Mouse (Mus musculus): ENCODE results near the gene Cyb5r1.

Cyb5r1 gene

DNA sequence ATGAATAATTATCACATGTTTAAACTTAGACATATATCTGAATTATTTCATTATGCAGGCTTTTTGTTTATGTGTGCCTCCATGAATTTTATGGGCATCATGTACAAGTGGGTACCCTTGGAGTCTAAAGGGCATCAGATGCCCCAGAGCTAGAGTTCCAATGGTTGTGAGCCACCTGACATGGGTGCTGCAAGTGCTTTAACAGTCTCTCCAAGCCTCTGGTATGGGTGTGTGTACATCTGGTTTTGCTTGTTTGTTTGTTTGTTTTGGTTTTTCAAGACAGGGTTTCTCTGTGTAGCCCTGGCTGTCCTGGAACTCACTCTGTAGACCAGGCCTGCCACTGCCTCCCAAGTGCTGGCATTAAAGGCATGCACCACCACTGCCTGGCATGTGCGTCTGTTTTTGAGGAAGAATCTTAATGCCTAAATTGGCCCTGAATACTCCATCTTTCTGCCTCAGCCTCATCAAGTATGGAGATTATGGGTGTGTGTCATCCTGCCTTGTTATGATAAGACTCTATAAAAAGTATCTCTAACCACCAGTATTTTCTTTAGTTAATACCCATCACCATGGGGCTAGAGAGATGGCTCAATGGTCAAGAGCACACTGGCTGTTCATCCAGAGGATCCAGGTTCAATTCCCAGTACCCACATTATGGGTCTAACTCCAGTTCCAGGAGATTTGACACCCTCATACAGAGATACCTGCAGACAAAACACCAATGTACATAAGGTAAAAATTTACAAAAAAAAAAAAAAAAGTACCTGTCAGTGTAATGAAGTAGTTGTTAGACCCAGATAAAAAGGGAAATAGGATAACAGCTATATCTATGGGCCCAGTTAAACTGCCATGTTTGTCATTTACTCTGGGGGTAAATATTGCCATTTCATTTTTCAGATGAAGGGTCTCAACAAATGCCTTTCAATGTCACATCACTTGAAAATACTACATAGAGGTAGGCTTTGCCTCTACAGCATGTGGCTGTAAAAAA, 55.2 kb downstream of the Cyb5r1 start:
- no peak for ATAC-seq (ENCODE audit: low TSS enrichment)
